Mouse (Mus musculus) neural tube, embryonic 15.5 days (tissue): ENCODE results near the gene Gm49395. TPM values are rescaled to one million over a fixed set of nuclear protein-coding genes. Genes with fewer than 3 reads are reported as not detected.

ENCODE experiments used
- ATAC-seq: fragments of 200-750 bp; cut with Nextera tagmentation; 2 replicates; pipeline ENCODE4 v1.8.0; 2017; ENCODE audit warnings: mild to moderate bottlenecking, moderate TSS enrichment, moderate library complexity; ENCODE audit not compliant: low FRiP score
- H3K27ac ChIP-seq: fragments of 300-500 bp; sonication (generic); replicated peaks from 2 replicates; pipeline ENCODE4 v1.5.1; 2015; ENCODE audit warnings: mild to moderate bottlenecking, inconsistent platforms
- H3K27me3 ChIP-seq: fragments of 300-500 bp; sonication (generic); replicated peaks from 2 replicates; pipeline ENCODE4 v1.6.1; 2015; ENCODE audit warnings: inconsistent platforms
- H3K36me3 ChIP-seq: fragments of 300-500 bp; sonication (generic); 2 replicates; pipeline ENCODE4 v1.6.1; 2015; ENCODE audit warnings: inconsistent platforms
- H3K4me1 ChIP-seq: fragments of 300-500 bp; sonication (generic); 2 replicates; pipeline ENCODE4 v1.6.1; 2015; ENCODE audit warnings: inconsistent platforms
- H3K4me2 ChIP-seq: fragments of 300-500 bp; sonication (generic); 2 replicates; pipeline ENCODE4 v1.6.1; 2015; ENCODE audit warnings: inconsistent platforms, mild to moderate bottlenecking, moderate library complexity
- H3K4me3 ChIP-seq: fragments of 300-500 bp; sonication (generic); replicated peaks from 2 replicates; pipeline ENCODE4 v1.5.1; 2015; ENCODE audit warnings: mild to moderate bottlenecking, inconsistent platforms
- H3K9ac ChIP-seq: fragments of 300-500 bp; sonication (generic); replicated peaks from 2 replicates; pipeline ENCODE4 v1.6.1; 2015; ENCODE audit warnings: mild to moderate bottlenecking, inconsistent platforms
- H3K9me3 ChIP-seq: fragments of 300-500 bp; sonication (generic); replicated peaks from 2 replicates; pipeline ENCODE4 v1.6.1; 2016; ENCODE audit warnings: inconsistent platforms
- WGBS: fragments of 180-500 bp; shearing (Covaris S2); methylation state at CpG from one replicate; pipeline ENCODE4 v1.1.7; 2015; ENCODE audit warnings: mixed read lengths; 5-methylcytosine and 5-hydroxymethylcytosine counted together
- polyA plus RNA-seq: library from polyadenylated mRNA; unstranded; fragments of >200 nt; fragmentation: Nextera tagmentation; extraction: Ambion mirVana; gene quantifications from 2 replicates; pipeline ENCODE4 v1.2.1, GENCODE M21; 2015

The Gm49395 gene
- polyA plus RNA-seq, 1 experiment from 2014 or later: 2.9 TPM

DNA sequence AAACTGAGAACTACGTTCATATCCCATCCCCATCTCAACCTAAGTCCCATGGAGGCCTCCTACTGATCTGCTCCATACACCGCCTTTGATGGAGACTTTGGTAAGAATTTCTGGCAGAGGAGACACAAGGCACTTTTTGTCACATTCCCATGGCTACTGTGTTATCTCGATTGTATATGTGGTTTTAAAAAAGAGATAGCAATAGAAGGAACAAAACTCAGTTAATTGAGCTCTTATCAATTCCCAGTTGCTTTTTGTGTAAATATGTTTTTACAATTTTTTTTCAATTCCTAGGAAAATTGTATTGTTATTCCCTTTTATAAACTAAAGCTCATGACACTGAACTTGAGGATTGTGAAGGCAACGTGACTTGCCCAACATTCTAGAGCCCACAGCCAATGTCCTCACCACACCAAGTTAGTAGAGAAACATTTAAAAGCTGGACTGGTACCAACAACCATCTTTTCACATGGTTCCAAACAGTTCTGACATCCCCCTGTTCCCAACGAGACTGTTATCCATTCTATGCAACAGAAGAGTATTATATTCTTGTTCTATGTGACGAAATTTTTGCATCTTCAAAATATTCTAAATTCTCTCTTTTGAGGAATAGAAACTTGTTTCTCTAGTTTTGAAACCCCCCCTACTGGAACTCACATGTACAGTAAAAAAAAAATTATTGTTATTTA is 22.6 kb downstream of the Gm49395 start:
- no peak for ATAC-seq

GRCm38 (mm10) chr13:115077346-115078134 is 24.2 kb downstream of the Gm49395 start:
- 84% methylated on average over 9 of the region's 9 CpGs for WGBS
- Histone ChIP-seq H3K36me3 (no peaks in the 10 kb centered on the region), H3K27me3 (no peaks in the 10 kb centered on the region), H3K9ac (no peak overlapping the region), H3K27ac (no peak overlapping the region), H3K4me1 (no peaks in the 10 kb centered on the region), H3K9me3 (no peaks in the 10 kb centered on the region), H3K4me3 (no peak overlapping the region), H3K4me2 (no peak overlapping the region)
- no peak for ATAC-seq

More for the DNA sequence above, 22.6 kb downstream of the Gm49395 start:
- Histone ChIP-seq H3K4me1 (no peaks in the 10 kb centered on the region), H3K27me3 (no peaks in the 10 kb centered on the region), H3K4me3 (no peak overlapping the region), H3K27ac (no peak overlapping the region), H3K4me2 (no peak overlapping the region), H3K9ac (no peak overlapping the region), H3K36me3 (no peaks in the 10 kb centered on the region), H3K9me3 (no peaks in the 10 kb centered on the region)
- WGBS: 88% methylated on average over 6 of the region's 6 CpGs

DNA sequence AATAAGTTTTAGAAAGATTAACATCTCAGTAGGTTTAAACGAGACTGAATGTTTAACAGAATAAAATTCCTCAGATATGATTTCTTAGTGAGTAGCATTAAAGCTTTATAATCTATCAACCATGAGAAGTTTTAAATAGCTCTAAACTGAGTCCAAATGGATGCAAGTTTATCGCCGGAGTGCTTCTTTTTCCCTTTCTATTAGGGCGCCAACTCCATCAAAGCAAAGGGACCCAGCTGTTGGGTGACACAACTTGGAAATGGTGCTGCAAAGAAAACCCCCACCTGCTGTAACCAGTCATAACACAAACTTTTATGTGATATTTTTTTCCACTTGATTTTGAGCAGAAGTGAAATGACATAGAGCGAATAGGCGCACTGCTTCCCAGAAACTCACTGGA is 29.3 kb downstream of the Gm49395 start:
- Histone ChIP-seq H3K4me2 (no peak overlapping the region), H3K4me1 (no peaks in the 10 kb centered on the region), H3K4me3 (no peak overlapping the region), H3K9ac (no peak overlapping the region), H3K36me3 (no peaks in the 10 kb centered on the region), H3K27me3 (no peaks in the 10 kb centered on the region), H3K9me3 (no peaks in the 10 kb centered on the region), H3K27ac (no peak overlapping the region)
- 93% methylated on average over 6 of the region's 6 CpGs for WGBS
- no peak for ATAC-seq

GRCm38 (mm10) chr13:115071431-115071830 is 30.3 kb downstream of the Gm49395 start:
- H3K36me3 ChIP-seq: no peaks in the 10 kb centered on the region
- H3K4me1 ChIP-seq: no peaks in the 10 kb centered on the region
- no peak overlapping the region for H3K4me3 ChIP-seq
- H3K4me2 ChIP-seq: no peak overlapping the region
- H3K9ac ChIP-seq: no peak overlapping the region
- 89% methylated on average over 3 of the region's 3 CpGs for WGBS
- H3K27me3 ChIP-seq: no peaks in the 10 kb centered on the region
- ATAC-seq: no peak
- no peak overlapping the region for H3K27ac ChIP-seq
- H3K9me3 ChIP-seq: no peaks in the 10 kb centered on the region

GRCm38 (mm10) chr13:115067968-115068330 is 33.8 kb downstream of the Gm49395 start:
- no peaks in the 10 kb centered on the region for H3K36me3 ChIP-seq
- 90% methylated on average over 1 of the region's 1 CpGs for WGBS
- H3K27ac ChIP-seq: no peak overlapping the region
- H3K9ac ChIP-seq: no peak overlapping the region
- ATAC-seq: no peak
- H3K4me1 ChIP-seq: no peaks in the 10 kb centered on the region
- no peaks in the 10 kb centered on the region for H3K27me3 ChIP-seq
- no peak overlapping the region for H3K4me2 ChIP-seq
- H3K9me3 ChIP-seq: no peaks in the 10 kb centered on the region
- H3K4me3 ChIP-seq: no peak overlapping the region

DNA sequence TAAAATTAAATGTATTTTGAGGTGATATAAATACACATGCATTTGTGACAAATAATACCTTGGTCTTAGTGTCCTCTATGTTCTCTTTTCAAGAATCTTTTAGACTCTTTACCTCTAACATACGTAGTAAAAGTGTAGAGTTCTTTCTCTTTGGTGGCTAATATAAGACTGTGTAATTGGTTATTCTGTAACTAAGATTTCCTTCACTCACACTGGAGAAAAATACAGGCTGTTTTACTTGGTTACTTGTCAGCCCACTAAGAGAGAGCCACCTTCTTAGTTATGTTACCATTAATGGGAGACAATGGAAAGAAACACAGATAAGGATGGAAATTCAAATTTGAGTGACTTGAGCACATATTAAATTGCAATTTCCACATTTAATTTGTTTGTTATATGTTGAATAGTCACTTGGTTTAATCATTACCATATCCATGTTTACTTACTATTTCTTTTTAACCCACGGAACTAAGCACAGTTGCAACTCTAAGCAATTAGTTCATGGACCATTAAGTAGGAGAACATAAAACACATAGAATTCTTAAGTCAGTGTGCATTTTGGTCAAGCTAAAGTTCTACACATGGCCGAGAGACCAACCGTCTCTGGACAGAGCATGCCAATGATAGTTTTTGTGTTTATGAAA is 34.3 kb downstream of the Gm49395 start:
- Histone ChIP-seq H3K36me3 (no peaks in the 10 kb centered on the region), H3K27ac (no peak overlapping the region), H3K4me3 (no peak overlapping the region), H3K4me1 (no peaks in the 10 kb centered on the region), H3K4me2 (no peak overlapping the region), H3K9ac (no peak overlapping the region), H3K9me3 (no peaks in the 10 kb centered on the region), H3K27me3 (no peaks in the 10 kb centered on the region)
- no peak for ATAC-seq
- WGBS: 66% methylated on average over 4 of the region's 4 CpGs

- no peaks in the 10 kb centered on the region for H3K36me3 ChIP-seq
- no peaks in the 10 kb centered on the region for H3K4me1 ChIP-seq
- H3K27me3 ChIP-seq: no peaks in the 10 kb centered on the region
- H3K27ac ChIP-seq: no peak overlapping the region
- no peak overlapping the region for H3K9ac ChIP-seq
- no peaks in the 10 kb centered on the region for H3K9me3 ChIP-seq
- 86% methylated on average over 5 of the region's 5 CpGs for WGBS
- no peak overlapping the region for H3K4me3 ChIP-seq
- no peak overlapping the region for H3K4me2 ChIP-seq
- no peak for ATAC-seq
These were observed 44.2 kb downstream of the Gm49395 start for GRCm38 (mm10) chr13:115057555-115057954.

- Histone ChIP-seq H3K9ac (no peak overlapping the region), H3K4me3 (no peak overlapping the region), H3K27ac (no peak overlapping the region), H3K4me2 (peak overlapping the region; percentile 17; the same call in 1 of the 2 replicates), H3K4me1 (no peaks in the 10 kb centered on the region), H3K9me3 (no peaks in the 10 kb centered on the region), H3K36me3 (no peaks in the 10 kb centered on the region), H3K27me3 (no peaks in the 10 kb centered on the region)
- 11% methylated on average over 9 of the region's 9 CpGs for WGBS
- no peak for ATAC-seq
These were observed 46.9 kb downstream of the Gm49395 start for GRCm38 (mm10) chr13:115054783-115055182.

GRCm38 (mm10) chr13:115052568-115052967 is 49.2 kb downstream of the Gm49395 start:
- ATAC-seq: no peak
- H3K4me3 ChIP-seq: no peak overlapping the region
- no peaks in the 10 kb centered on the region for H3K36me3 ChIP-seq
- no peaks in the 10 kb centered on the region for H3K27me3 ChIP-seq
- H3K4me2 ChIP-seq: no peak overlapping the region
- WGBS: 56% methylated on average over 7 of the region's 7 CpGs
- H3K9me3 ChIP-seq: no peaks in the 10 kb centered on the region
- H3K9ac ChIP-seq: no peak overlapping the region
- H3K4me1 ChIP-seq: no peaks in the 10 kb centered on the region
- H3K27ac ChIP-seq: no peak overlapping the region

- no peaks in the 10 kb centered on the region for H3K36me3 ChIP-seq
- WGBS: 75% methylated on average over 13 of the region's 13 CpGs
- no peak for ATAC-seq
These were observed 50.8 kb downstream of the Gm49395 start for GRCm38 (mm10) chr13:115050660-115051559.

DNA sequence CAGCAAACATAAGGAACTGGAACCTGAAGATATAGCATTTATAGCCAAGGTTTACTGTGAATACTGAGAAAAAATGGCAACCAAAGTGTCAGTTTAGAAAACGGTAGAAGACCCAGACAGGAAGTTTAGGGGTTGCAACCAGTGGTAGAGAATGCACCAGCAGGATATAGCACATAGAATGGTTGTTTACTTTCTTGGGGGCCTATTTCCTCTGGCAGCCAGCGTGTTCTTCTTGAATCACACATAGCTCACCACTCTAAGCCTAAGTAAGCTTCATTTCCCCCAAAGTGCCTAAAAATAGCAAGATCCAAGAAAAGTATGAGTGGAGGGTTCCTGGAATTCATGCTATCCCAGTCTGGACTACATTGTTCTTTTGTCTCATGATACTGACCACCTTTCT is 59.1 kb downstream of the Gm49395 start:
- Histone ChIP-seq H3K4me3 (no peak overlapping the region), H3K9ac (no peak overlapping the region), H3K4me1 (no peaks in the 10 kb centered on the region), H3K9me3 (no peaks in the 10 kb centered on the region), H3K36me3 (no peaks in the 10 kb centered on the region), H3K27me3 (no peaks in the 10 kb centered on the region), H3K4me2 (no peak overlapping the region), H3K27ac (no peak overlapping the region)
- ATAC-seq: no peak
- WGBS: 70% methylated on average over 2 of the region's 2 CpGs

More at GRCm38 (mm10) chr13:115050660-115051559, 50.8 kb downstream of the Gm49395 start:
- H3K27ac ChIP-seq: no peak overlapping the region
- no peak overlapping the region for H3K9ac ChIP-seq
- no peaks in the 10 kb centered on the region for H3K27me3 ChIP-seq
- no peaks in the 10 kb centered on the region for H3K9me3 ChIP-seq
- no peak overlapping the region for H3K4me3 ChIP-seq
- H3K4me1 ChIP-seq: no peaks in the 10 kb centered on the region
- no peak overlapping the region for H3K4me2 ChIP-seq
